Mouse (Mus musculus): ENCODE measurements around the gene Pom121l2.

Pom121l2 gene

DNA sequence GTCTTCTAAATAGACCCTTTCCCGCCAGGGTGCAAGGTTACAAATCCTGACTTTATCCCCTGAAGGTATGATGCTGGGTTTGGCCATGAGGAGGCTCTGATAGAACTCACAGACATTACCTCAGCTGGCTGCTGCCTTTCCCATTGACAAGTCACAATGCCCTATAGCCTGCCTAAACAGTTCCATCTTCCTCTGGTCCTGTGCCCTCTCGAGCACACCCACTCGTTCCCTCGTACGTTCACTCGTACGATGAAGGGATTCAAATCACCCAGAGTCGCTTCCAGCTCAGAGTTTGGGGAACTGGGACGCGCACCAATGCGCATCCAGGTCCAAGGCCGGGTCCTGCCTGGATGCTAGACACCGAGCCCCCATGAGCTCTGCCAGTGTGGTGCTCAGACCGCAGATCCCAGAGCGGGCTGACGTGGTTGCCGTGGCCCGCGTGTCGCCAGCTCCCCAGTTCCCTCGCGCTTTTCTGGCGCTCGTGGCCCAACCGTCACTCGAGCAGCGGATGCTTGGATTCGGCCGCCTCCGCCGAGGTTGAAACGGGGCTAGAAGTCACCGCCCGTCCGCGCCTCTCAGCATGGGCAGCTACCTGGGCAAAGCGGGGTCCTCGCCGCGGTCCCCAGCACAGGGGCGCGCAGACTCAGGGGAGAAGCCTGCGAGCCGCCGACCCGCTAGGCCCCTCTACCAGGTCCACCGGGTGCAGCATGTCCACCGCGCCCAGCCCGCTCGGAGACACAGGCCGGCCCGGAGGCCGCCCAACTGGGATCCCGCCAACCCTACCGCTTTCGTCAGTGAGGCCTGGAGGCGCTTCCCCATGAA lies at the start of gene Pom121l2:
Pom121l2 (plus strand) TSS at position 214 of the 822 bp plus-strand sequence.
- DNase-seq = peak; percentile 54

DNA sequence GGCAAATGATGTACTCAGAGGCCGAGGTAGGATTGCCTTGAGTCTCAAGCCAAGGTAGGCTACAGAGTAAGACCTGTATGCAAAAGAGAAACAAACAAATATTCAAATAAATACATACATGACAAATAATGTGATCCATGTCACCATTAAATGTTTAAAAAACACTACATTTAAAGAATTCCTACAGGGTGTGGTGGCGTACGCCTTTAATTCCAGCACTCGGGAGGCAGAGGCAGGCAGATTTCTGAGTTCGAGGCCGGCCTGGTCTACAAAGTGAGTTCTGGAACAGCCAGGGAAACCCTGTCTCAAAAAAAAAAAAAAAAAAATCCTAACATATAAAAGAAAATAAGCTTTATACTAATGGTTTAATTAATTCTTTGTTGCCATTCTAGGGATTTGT lies 49.3 kb upstream of the Pom121l2 start:
- no peak for DNase-seq

DNA sequence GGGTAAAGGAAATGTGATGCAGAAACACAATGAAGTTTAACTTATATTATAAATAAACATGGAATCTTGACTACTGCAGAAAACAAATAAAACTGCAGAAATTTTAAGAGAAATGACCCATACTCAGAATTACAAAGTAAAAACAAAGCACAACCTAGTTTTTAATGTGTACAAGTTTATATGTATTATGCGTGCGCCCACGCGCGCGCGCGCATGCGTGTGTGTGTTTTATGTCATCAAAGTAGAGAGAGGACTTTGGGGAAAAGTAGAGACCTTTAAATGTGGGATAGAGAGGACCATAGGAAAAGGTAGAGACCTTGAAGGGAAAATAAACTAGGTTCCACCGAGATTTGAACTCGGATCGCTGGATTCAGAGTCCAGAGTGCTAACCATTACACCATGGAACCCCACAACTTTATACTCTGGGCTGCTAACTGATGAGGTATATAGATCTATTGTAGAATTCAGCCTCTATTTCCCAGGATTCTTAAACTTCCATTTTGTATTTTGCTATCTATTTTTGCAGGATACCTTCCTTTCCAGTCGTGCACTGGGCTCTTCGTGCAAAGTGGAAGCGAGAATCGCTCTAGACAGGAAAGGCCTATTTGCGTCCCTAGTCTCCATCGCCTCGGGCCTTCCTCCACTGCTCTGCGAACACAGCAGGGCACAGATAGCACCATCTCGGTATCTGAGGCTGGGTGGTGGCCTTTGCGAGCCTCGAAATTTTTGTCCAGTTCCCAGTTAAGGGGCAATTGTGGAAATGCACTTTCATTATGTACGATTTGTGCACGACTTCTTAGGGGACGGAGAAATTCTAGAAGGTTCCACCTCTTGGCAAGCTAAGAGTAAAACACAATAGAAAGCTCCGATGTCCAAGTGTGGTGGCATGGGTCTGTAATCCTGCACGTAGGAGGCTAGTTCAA lies 47.1 kb upstream of the Pom121l2 start:
- peak; percentile 34 for DNase-seq

DNA sequence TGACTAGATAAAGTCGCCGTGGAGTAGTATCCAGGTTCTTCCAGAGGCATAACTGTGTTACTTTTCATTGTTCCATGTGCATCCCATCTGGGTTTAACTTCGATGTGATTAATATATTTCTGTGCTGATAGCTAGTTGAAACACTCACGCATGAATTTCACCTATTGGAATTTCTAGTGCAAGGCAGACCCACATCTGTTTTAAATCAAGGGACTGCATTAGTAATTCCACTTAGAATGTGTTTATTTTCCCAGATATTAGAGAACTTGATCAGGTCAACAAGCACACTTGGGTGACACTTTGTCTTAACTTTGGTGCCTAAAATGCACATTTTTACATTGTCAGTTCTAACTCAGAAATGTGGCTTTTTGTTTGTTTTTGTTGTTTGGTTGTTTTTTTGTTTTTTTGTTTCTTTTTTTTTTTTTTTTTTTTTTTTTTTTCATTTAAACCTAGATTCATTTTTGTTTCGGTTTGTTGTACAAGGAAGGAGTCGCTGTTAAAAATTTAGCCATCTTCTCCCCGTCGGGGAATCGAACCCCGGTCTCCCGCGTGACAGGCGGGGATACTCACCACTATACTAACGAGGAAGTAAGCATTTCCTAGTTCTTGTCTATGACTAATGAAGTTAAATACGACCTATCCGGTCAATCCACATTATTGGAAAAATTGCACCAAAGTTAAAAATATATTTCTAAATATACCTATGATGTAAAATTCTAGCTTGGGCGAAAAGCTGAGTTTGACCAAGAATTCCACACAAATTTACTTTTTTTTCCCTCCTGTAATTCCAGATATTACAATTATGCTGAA lies 45.8 kb upstream of the Pom121l2 start:
- DNase-seq = peak; percentile 88

DNA sequence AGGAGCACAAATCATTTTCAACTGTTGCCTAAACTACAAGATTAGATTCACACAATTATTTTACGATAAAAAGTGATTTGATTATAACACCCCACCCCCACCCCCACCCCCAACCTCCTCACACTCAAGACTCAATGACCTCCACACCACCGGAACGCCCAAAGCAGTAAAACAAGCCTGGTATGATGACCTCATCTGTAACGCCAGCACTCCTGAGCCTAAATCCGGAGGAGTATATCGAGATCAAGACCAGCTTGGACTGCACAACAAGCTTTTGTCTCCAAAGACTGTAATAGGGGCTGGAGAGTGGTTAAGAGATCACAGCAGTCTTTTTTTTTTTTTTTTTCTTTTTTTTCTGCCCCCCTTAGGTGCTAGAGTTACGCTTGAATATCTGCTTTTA lies 45.2 kb upstream of the Pom121l2 start:
- DNase-seq = no peak

DNA sequence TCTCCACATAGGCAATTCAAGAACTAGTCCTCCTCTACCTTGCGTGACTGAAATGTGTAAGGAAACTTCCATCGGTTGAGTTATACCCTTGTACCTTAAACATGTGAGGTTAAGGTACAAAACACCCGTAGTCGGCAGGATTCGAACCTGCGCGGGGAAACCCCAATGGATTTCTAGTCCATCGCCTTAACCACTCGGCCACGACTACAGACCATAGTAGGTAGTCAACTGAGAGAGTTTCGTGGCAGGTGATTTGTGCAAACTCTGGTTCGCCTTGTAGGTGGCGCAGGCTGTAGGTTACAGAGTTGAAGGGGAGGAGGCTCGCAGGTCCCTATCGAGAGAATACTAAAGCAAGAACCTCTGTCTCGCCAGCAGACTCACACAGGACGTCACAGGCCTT lies 44.0 kb upstream of the Pom121l2 start:
- peak; percentile 90 for DNase-seq

DNA sequence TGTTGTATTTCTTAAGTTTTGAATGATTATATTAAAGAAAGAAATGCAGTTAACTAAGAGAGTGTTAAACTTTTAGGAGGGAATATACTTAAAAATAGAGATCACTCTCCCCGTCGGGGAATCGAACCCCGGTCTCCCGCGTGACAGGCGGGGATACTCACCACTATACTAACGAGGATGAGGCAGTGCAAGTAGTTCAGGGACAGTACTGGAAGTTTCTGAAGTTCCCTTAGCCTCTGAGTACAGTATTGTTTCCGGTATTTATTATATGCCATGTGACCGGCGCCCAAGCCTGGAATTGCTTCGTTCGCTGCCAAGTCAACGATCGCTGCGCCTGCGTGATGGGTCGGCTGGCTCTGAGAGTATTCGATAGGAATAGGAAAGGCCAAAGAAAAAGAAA lies 40.8 kb upstream of the Pom121l2 start:
- DNase-seq = peak; percentile 91

DNA sequence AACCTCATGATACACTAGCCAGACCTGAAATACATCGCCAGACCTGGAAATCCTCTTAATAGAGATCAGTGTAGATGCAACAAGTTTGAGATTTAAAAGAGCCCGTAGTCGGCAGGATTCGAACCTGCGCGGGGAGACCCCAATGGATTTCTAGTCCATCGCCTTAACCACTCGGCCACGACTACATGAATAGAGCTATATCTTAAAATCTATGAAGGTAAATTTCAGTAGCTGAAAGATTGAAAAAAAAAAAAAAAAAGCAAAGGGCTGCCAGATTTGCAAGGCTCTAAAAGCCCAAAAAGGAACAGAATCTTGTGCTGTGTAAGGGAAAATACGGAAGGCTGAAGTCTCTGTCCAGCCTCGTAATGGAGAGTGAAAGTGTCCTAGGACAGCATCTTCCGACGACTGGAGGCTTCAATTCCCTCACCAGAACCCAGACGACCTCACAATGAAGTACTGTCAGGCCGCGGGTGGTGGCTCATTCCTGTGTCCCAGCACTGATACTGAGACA lies 40.1 kb upstream of the Pom121l2 start:
- DNase-seq = peak; percentile 87

DNA sequence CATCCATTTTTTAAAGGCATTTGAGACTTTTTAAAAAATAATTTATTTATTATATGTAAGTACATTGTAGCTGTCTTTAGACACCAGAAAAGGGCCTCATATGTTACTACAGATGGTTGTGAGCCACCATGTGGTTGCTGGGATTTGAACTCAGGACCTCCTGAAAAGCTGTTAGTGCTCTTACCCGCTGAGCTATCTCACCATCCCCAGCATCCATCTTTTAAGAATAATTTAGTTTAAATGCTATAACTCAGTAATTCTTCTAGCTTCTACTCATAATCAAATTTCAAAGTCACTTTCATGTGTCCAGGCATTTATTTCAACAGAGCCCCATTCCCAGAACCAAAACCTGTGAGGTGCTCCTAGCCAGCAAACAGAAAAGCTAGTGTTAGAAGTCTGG lies 37.4 kb upstream of the Pom121l2 start:
- no peak for DNase-seq

DNA sequence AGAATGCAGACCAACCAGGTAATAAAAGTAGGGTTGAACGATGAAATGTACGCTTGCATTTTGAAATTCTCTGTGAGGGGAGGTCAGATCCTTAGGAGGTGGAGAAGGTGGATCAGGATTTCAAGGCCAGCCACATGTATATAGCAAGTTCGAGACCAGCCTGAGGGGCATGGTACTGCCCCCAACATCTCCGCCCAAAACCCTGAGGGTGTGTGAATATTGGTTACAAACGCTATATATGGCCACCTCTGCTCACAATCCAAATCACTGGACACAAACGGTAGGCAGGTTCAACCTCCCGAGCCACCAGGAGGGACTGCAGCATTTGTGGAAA lies 36.4 kb upstream of the Pom121l2 start:
- no peak for DNase-seq

DNA sequence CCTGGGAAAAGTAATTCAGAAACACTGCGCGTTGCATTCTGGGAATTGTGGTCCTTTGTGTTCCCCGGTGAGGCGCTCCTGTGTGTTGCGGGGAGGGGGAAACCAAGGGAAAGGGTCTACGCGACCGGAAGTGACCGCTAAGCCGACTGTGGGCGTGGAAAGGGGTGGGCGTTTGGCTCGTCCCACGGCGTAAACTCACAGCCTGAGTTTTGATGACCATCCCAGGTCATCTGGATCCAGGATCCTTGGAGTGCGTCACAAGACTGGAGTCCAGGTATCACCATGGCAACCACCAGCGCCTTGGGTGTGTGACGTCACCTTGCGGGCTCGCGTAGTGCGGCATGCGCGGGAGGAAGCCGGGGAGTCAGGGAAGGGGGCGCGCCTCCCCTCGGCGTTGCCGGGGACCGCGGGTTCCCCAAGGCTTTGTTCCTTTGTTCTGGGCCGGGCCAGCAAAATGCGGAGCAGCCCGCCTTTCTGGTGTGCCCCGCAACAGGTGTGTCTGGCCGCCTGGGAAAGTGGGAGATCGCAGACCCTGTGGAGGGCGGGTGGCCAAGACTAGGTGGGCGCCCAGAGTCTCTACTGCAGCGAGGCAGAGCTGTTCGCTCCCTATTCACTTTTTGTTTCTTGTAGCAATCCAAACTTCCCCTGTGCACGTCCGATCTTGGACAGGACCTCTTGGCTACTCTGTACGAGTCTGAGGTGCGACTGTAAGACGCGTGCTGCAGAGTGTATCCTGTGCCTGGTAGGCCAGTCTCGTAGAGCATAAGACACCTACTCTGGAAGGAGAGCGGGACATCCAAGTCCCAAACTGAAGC lies 35.9 kb upstream of the Pom121l2 start, which contains the start of gene Zfp184:
Zfp184 (plus strand) TSS at position 169 of the 815 bp plus-strand sequence.
- DNase-seq = peak; percentile 90

DNA sequence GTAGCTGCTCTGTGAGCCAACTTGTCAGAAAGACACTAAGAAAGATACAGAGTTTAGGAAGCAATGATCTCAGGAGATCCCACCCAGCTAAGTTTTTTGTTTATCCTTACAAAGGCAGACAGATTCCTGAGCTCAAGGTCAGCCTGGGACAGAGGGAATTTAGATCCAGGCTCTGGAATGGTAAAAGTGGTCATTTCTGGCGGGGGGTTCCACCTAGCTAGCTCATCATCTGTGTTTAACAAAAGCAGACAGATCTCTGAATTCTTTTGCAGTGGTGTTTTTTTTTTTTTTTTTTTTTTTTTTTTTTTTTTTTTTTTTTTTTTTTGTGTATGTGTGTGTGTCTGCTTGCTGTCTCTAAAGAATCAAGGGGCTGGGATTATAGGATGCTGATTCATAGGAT lies 11.7 kb upstream of the Pom121l2 start:
- DNase-seq = no peak

DNA sequence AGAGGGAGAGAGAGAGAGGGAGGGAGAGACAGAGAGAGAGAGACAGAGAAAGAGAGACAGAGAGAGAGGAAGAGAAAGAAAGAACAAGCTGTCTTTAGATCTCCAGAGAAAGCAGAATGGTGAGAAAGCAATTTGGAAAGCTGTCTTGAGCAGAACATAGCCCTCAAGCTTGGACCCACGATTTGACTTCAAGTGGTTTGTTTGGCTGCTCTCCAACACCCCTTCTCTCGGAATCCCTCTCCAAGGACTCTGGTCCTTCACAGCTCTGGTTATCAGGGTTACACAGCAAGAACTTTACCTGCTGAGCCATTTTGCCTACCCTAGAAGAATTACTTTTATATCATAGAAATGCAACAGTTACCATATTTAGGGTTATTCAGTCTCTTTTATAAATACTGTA lies 11.2 kb upstream of the Pom121l2 start:
- DNase-seq = no peak

DNA sequence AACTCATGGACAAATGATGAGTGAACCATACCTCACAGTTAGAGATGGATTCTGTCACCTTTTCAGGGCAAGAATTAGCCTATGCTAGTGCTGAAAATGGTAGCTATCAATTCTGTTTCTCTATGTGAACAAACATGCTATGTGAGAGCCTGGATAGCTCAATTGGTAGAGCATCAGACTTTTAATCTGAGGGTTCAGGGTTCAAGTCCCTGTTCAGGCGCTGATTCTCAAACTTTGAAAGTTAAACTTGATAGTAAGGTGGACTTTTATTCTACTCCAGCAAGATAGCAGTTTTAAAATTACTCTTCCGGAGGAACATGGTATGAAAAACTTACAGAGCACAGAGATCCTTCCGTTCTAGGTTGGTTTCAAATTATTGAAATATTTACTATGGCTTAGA lies 9.4 kb upstream of the Pom121l2 start:
- DNase-seq = no peak

DNA sequence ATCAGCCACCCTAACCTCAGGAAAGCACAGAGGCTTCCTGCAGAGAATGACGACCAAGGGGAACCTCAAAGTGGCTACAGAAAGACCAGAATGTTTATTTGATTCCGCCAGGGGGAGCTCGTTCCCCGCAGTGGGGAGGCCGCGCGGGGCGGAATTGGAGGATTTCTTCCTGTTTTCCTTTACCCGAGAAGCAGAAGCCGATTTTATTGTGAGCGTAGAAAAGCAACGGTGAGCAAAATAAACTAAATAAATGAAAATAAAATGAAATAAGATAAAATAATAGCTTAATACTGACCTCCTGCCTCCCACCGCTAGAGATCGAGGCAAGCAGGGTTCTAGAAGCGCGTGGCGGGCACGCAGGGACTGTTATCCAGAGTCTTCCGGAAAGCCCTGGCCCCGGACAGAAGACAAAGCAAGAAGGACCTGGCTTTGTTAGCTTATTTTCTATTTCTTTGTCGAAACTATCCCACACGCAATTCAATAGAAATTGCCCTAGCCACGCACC lies 6.7 kb upstream of the Pom121l2 start:
- peak; percentile 95 for DNase-seq

DNA sequence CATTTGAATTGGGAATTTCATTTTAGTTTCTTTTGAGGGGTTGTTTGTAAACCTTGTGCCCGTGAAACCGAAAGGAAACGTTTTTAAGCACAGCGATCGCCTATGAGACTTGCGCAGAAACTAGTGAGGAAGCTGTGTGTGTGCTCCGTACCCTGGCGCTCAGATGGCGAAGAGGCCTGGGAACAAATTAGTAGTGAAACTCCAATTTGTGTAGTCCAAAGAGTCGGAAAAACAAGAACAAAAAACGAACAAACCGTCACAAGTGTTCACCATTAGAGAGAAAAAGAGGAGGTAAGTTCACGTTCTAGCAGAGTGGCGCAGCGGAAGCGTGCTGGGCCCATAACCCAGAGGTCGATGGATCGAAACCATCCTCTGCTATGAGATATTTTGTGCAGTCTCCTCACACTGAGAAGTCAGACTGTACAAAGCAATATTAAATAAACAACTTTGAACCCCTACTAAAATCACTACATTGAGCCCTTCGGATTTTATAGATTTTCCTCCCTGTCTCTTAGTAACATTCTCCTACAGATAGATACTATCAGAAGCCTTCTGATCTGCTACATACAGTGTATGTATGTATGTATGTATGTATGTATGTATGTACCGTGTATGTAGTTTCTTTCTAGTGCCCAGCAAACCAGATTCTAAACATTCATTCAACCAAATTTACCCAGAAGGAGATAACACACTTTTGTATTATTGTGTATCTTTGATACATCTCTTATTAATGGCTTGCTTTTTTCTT lies 6.1 kb upstream of the Pom121l2 start:
- peak; percentile 80 for DNase-seq

DNA sequence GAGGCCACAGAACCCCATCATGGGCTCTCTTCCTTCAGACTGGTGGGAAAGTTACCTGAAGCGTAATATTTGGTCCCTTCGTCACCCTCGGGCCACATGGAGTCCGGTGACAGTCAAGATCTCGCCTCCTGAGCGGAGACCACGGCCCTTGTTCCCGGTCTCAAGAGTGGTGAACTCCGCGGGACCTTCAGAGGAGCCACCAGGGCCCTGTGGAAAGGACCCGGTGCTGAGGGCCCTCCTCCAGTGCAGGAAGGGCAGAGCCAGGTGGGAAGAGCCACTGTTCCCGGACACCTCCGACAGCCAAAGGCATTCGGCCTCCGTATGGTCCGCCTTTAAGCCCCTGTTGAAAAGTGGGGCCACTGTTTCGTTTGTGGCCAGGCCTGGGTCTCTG lies 804 bp downstream of the Pom121l2 start:
- DNase-seq = no peak

DNA sequence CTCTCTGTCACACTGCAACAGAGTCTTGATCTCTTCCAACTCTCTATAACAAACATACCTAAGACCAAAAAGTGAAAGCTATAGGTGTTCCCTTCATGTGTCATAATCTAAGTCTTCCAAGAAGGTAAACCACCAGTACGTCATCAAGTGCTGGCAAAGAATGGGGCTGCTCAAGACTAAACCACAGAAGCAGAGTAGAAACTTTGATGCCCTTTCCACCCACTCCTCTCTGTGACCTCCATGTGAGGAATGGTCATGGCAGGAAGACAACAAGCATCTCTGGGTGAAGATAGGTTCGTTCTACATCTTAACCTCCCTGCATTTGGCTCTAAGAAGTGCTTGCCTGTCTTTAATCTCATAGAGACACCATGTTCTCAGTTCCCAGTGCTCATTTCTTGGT lies 3.5 kb downstream of the Pom121l2 start:
- no peak for DNase-seq

DNA sequence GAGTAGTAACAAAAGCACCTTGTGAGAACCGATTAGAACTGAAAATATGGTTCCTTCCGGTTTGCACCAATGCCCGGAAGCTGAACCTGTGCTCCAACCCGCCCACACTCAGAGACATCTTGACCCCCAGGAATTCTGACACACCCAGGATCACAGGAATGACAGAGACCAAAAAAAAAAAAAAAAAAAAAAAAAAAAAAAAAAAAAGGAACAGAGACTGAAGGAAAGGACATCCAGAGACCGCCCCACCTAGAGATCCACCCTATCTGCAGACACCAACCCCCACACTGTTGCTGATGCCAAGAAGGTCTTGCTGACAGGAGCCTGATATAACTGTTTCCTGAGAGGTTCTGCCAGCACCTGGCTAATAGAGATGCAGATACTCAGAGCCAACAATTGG lies 11.6 kb downstream of the Pom121l2 start:
- no peak for DNase-seq

DNA sequence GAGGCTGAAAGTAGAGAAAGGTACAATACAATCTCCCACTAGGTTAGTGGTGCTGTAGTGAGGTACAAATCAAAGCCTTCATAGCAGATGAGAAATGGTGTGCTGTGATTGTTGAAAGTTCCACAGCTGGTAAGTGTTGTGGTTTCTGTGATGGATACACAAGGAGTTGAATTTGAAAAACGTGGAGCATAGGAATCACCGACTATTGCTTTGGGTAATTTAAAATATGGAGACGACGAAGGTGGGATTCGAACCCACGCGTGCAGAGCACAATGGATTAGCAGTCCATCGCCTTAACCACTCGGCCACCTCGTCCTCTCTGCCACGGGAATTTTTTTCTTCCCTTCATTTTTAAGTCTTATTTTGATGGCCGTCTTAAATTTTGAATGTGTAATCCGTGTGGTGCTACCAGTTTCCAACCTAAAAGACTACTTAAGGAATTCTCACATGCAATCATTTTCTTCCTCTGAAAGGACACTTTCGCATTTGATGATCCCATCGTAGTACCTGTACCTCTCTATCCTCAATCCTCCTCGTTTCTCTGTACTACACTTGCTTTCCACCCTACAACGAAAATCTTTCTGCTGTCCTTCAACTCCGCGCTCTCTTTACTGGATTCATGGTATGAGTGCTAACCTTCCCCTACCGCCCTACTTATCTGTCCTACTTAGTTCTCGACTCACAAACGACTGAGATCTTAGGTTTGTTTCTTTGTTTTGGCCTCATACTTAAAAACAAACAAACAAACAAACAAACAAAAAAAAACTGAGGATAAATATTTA lies 13.2 kb downstream of the Pom121l2 start:
- peak; percentile 72 for DNase-seq

All from thymus, postnatal 4 days (tissue).